Mouse (Mus musculus) right cerebral cortex, adult 18-20 months (tissue): ENCODE measurements around the gene Vangl1.
"Not testable (repeated sequence)": the region's sequence is repeated elsewhere in the genome, so short reads cannot be mapped to it uniquely, and the experiment has no call there.

Experiments
- DNase-seq: peaks from one replicate; pipeline ENCODE4 v3.0.0; 2022; ENCODE audit warnings: mixed read lengths

Vangl1 gene

GRCm38 (mm10) chr3:102203781-102204721 lies at the start of gene Vangl1:
Gene Vangl1, minus strand, starts transcription at chr3:102204693.
- DNase-seq: peak; percentile 29

- DNase-seq: no peak
These were observed 49.1 kb upstream of the Vangl1 start for GRCm38 (mm10) chr3:102253554-102253953.

- DNase-seq: no peak
These were observed 48.4 kb upstream of the Vangl1 start for GRCm38 (mm10) chr3:102252927-102253326.

- no peak for DNase-seq
These were observed 46.4 kb upstream of the Vangl1 start for GRCm38 (mm10) chr3:102250873-102251272.

GRCm38 (mm10) chr3:102249401-102249991 lies 45.0 kb upstream of the Vangl1 start:
- DNase-seq: peak; percentile 63

- no peak for DNase-seq
These were observed 40.1 kb upstream of the Vangl1 start for GRCm38 (mm10) chr3:102244601-102245000.

- peak; percentile 28 for DNase-seq
These were observed 38.4 kb upstream of the Vangl1 start for GRCm38 (mm10) chr3:102242854-102243253.

- DNase-seq: no peak
These were observed 27.1 kb upstream of the Vangl1 start for GRCm38 (mm10) chr3:102231418-102232134.

- DNase-seq: no peak
These were observed 18.3 kb upstream of the Vangl1 start for GRCm38 (mm10) chr3:102222756-102223155.

GRCm38 (mm10) chr3:102218301-102218700 lies 13.8 kb upstream of the Vangl1 start:
- DNase-seq: no peak

GRCm38 (mm10) chr3:102214736-102215135 lies 10.2 kb upstream of the Vangl1 start:
- no peak for DNase-seq

- DNase-seq: no peak
These were observed 9.8 kb upstream of the Vangl1 start for GRCm38 (mm10) chr3:102214299-102214698.

GRCm38 (mm10) chr3:102212896-102213295 lies 8.4 kb upstream of the Vangl1 start:
- no peak for DNase-seq

GRCm38 (mm10) chr3:102212336-102212735 lies 7.8 kb upstream of the Vangl1 start:
- no peak for DNase-seq

GRCm38 (mm10) chr3:102211340-102211739 lies 6.8 kb upstream of the Vangl1 start:
- no peak for DNase-seq

- no peak for DNase-seq
These were observed 6.3 kb upstream of the Vangl1 start for GRCm38 (mm10) chr3:102210775-102211174.

- DNase-seq: no peak
These were observed 4.4 kb upstream of the Vangl1 start for GRCm38 (mm10) chr3:102208861-102209260.

- no peak for DNase-seq
These were observed 951 bp upstream of the Vangl1 start for GRCm38 (mm10) chr3:102205458-102205830.

GRCm38 (mm10) chr3:102204734-102205457 lies 403 bp upstream of the Vangl1 start:
- not testable (repeated sequence) for DNase-seq

GRCm38 (mm10) chr3:102203131-102203530 lies 1.4 kb downstream of the Vangl1 start:
- DNase-seq: no peak

GRCm38 (mm10) chr3:102199991-102200390 lies 4.5 kb downstream of the Vangl1 start:
- no peak for DNase-seq

- DNase-seq: no peak
These were observed 5.3 kb downstream of the Vangl1 start for GRCm38 (mm10) chr3:102199226-102199625.

- no peak for DNase-seq
These were observed 6.0 kb downstream of the Vangl1 start for GRCm38 (mm10) chr3:102198446-102198845.
